In the genomic region with DNA sequence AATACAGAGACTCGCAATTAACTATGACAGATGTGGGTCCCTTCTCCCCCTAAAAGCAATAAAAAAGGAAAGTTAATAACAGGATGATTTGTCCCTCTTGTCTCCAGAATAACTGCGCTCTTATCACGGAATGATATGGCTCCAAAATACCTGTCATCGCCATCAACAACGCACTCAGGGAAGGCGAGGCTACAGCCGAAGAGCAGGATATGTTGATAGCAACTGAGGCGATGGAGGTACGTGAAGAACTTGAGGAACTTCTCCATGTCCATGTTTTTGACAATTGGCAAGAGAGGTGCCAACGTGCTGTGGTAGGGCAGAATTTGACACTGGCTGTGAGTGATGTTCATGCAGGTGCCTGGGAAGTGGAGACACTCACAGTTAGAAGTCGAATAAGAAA, we compare ENCODE assay signal across 17 mouse cellular contexts.
"Had no signal": no experiment of that assay in that cellular context is flagged by ENCODE, and none has a peak within 500 bp of the region (broad histone marks: within the 10 kb centered on the region; RNA-seq: fewer than 3 reads in every experiment).

No protein-coding gene starts in this region.

- H3K4me2 ChIP-seq: kidney, embryonic 15.5 days; liver, embryonic 13.5 days; midbrain, embryonic 11.5 days had no signal

- H3K9ac ChIP-seq: kidney, embryonic 15.5 days; liver, embryonic 13.5 days had no signal

- H3K27ac ChIP-seq: kidney, embryonic 15.5 days; left cerebral cortex, adult 2 months; liver, embryonic 13.5 days; stomach, postnatal 0 days had no signal

- H3K27me3 ChIP-seq: kidney, embryonic 15.5 days; liver, embryonic 13.5 days had no signal

- H3K9me3 ChIP-seq: kidney, embryonic 15.5 days; liver, embryonic 13.5 days had no signal

- DNase-seq: kidney, postnatal 10 days; kidney, postnatal 36 days; layer of hippocampus, postnatal 36 days; liver, embryonic 13.5 days; lung, adult 2 months; lung, postnatal 14 days; lung, postnatal 4 days; midbrain, embryonic 14.5 days; right cerebral cortex, adult 18-20 months; right cerebral cortex, postnatal 14 days; right cerebral cortex, postnatal 4 days; thymus, adult 2 months; thymus, postnatal 14 days had no signal

- H3K4me3 ChIP-seq: kidney, embryonic 15.5 days; left cerebral cortex, adult 2 months; liver, embryonic 13.5 days had no signal

- H3K36me3 ChIP-seq: kidney, embryonic 15.5 days; liver, embryonic 13.5 days had no signal

- H3K4me1 ChIP-seq: kidney, embryonic 15.5 days; liver, embryonic 13.5 days had no signal
